Mouse (Mus musculus) liver, embryonic 15.5 days (tissue): ENCODE data around the gene Actrt1. TPM values are rescaled to one million over a fixed set of nuclear protein-coding genes. Genes with fewer than 3 reads are reported as not detected.

ENCODE experiments used
- ATAC-seq: fragments of 200-750 bp; cut with Nextera tagmentation; 2 replicates; pipeline ENCODE4 v1.8.0; 2017; ENCODE audit warnings: moderate number of reproducible peaks, mild to moderate bottlenecking, moderate library complexity; ENCODE audit not compliant: insufficient read depth
- H3K27ac ChIP-seq: fragments of 300-500 bp; sonication (generic); replicated peaks from 2 replicates; pipeline ENCODE4 v1.5.1; 2015; ENCODE audit warnings: mild to moderate bottlenecking, inconsistent platforms
- H3K27me3 ChIP-seq: fragments of 300-500 bp; sonication (generic); 2 replicates; pipeline ENCODE4 v1.6.1; 2015; ENCODE audit warnings: mild to moderate bottlenecking, inconsistent platforms
- H3K36me3 ChIP-seq: fragments of 300-500 bp; sonication (generic); replicated peaks from 2 replicates; pipeline ENCODE4 v1.6.1; 2015; ENCODE audit warnings: moderate library complexity, mild to moderate bottlenecking, inconsistent platforms
- H3K4me1 ChIP-seq: fragments of 300-500 bp; sonication (generic); replicated peaks from 2 replicates; pipeline ENCODE4 v1.6.1; 2015; ENCODE audit warnings: inconsistent platforms
- H3K4me2 ChIP-seq: fragments of 300-500 bp; sonication (generic); 2 replicates; pipeline ENCODE4 v1.6.1; 2015; ENCODE audit warnings: moderate library complexity, mild to moderate bottlenecking, inconsistent platforms
- H3K4me3 ChIP-seq: fragments of 300-500 bp; sonication (generic); replicated peaks from 2 replicates; pipeline ENCODE4 v1.5.1; 2015; ENCODE audit warnings: mild to moderate bottlenecking, inconsistent platforms
- H3K9ac ChIP-seq: fragments of 300-500 bp; sonication (generic); 2 replicates; pipeline ENCODE4 v1.6.1; 2015; ENCODE audit warnings: moderate library complexity, mild to moderate bottlenecking, inconsistent platforms
- H3K9me3 ChIP-seq: fragments of 300-500 bp; sonication (generic); replicated peaks from 2 replicates; pipeline ENCODE4 v1.6.1; 2016; ENCODE audit warnings: inconsistent platforms
- WGBS: fragments of 180-500 bp; shearing (Covaris S2); methylation state at CpG from one replicate; pipeline ENCODE4 v1.1.7; 2015; ENCODE audit warnings: mixed read lengths; ENCODE audit not compliant: insufficient replicate concordance; 5-methylcytosine and 5-hydroxymethylcytosine counted together
- polyA plus RNA-seq: library from polyadenylated mRNA; unstranded; fragments of >200 nt; fragmentation: Nextera tagmentation; extraction: Ambion mirVana; gene quantifications from 2 replicates; pipeline ENCODE4 v1.2.1, GENCODE M21; 2015

Actrt1 gene
- polyA plus RNA-seq: not detected in 2 replicates

GRCm38 (mm10) chrX:46328707-46329106 is at the start of gene Actrt1:
Gene Actrt1, plus strand, starts transcription at chrX:46329007.
- ATAC-seq: no peak
- no peaks in the 10 kb centered on the region for H3K36me3 ChIP-seq
- no peaks in the 10 kb centered on the region for H3K4me1 ChIP-seq

GRCm38 (mm10) chrX:46331463-46332115 is 2.8 kb downstream of the Actrt1 start:
- Histone ChIP-seq H3K27ac (no peak overlapping the region), H3K4me1 (no peaks in the 10 kb centered on the region), H3K4me2 (no peak overlapping the region), H3K9ac (no peak overlapping the region), H3K36me3 (no peaks in the 10 kb centered on the region), H3K4me3 (no peak overlapping the region), H3K9me3 (no peaks in the 10 kb centered on the region), H3K27me3 (no peaks in the 10 kb centered on the region)
- 39% methylated on average over 1 of the region's 1 CpGs for WGBS
- no peak for ATAC-seq

More at GRCm38 (mm10) chrX:46328707-46329106, at the start of gene Actrt1:
- Histone ChIP-seq H3K4me2 (no peak within 1 kb of the TSS), H3K4me3 (no peak within 1 kb of the TSS), H3K9me3 (no peaks in the 10 kb centered on the region), H3K9ac (no peak within 1 kb of the TSS), H3K27ac (no peak within 1 kb of the TSS), H3K27me3 (no peaks in the 10 kb centered on the region)
